Mouse (Mus musculus): ENCODE data around the gene Cdk15.

GRCm38 (mm10) chr1:59321880-59322836 lies 65.5 kb downstream of the Cdk15 start:
- no peak for TF ChIP-seq POLR2A (IDR thresholded peaks at IDR 0.05; ENCODE audit: borderline replicate concordance, extremely low read depth, insufficient read depth, insufficient read length, poor library complexity, severe bottlenecking)
- no peak for TF ChIP-seq CTCF (IDR thresholded peaks at IDR 0.05; ENCODE audit: borderline replicate concordance, extremely low read depth, insufficient read depth, insufficient read length)
